Mouse (Mus musculus) hindbrain, embryonic 15.5 days (tissue): ENCODE data around the gene Fam83e. TPM values are rescaled to one million over a fixed set of nuclear protein-coding genes. Genes with fewer than 3 reads are reported as not detected.

Experiments used
- ATAC-seq: fragments of 200-750 bp; cut with Nextera tagmentation; 2 replicates; pipeline ENCODE4 v1.8.0; 2017; ENCODE audit warnings: low read depth, moderate number of reproducible peaks, moderate TSS enrichment; ENCODE audit not compliant: low FRiP score
- H3K27ac ChIP-seq: fragments of 300-500 bp; sonication (generic); replicated peaks from 2 replicates; pipeline ENCODE4 v1.5.1; 2015; ENCODE audit warnings: mild to moderate bottlenecking, inconsistent platforms
- H3K27me3 ChIP-seq: fragments of 300-500 bp; sonication (generic); 2 replicates; pipeline ENCODE4 v1.6.1; 2015; ENCODE audit warnings: control low read depth, inconsistent platforms
- H3K36me3 ChIP-seq: fragments of 300-500 bp; sonication (generic); 2 replicates; pipeline ENCODE4 v1.6.1; 2015; ENCODE audit warnings: control low read depth, inconsistent platforms
- H3K4me1 ChIP-seq: fragments of 300-500 bp; sonication (generic); replicated peaks from 2 replicates; pipeline ENCODE4 v1.6.1; 2015; ENCODE audit warnings: control low read depth, inconsistent platforms
- H3K4me2 ChIP-seq: fragments of 300-500 bp; sonication (generic); 2 replicates; pipeline ENCODE4 v1.6.1; 2015; ENCODE audit warnings: moderate library complexity, mild to moderate bottlenecking, inconsistent platforms
- H3K4me3 ChIP-seq: fragments of 300-500 bp; sonication (generic); 2 replicates; pipeline ENCODE4 v1.5.1; 2015; ENCODE audit warnings: mild to moderate bottlenecking, inconsistent platforms
- H3K9ac ChIP-seq: fragments of 300-500 bp; sonication (generic); 2 replicates; pipeline ENCODE4 v1.6.1; 2015; ENCODE audit warnings: inconsistent platforms
- H3K9me3 ChIP-seq: fragments of 300-500 bp; sonication (generic); 2 replicates; pipeline ENCODE4 v1.6.1; 2016; ENCODE audit warnings: control low read depth, inconsistent platforms
- WGBS: fragments of 180-500 bp; shearing (Covaris S2); methylation state at CpG from one replicate; pipeline ENCODE4 v1.1.7; 2015; 5-methylcytosine and 5-hydroxymethylcytosine counted together
- polyA plus RNA-seq: library from polyadenylated mRNA; unstranded; fragments of >200 nt; fragmentation: Nextera tagmentation; extraction: Ambion mirVana; gene quantifications from 2 replicates; pipeline ENCODE4 v1.2.1, GENCODE M21; 2015

Fam83e gene
- polyA plus RNA-seq, 1 experiment from 2014 or later, result 0.57 TPM

DNA sequence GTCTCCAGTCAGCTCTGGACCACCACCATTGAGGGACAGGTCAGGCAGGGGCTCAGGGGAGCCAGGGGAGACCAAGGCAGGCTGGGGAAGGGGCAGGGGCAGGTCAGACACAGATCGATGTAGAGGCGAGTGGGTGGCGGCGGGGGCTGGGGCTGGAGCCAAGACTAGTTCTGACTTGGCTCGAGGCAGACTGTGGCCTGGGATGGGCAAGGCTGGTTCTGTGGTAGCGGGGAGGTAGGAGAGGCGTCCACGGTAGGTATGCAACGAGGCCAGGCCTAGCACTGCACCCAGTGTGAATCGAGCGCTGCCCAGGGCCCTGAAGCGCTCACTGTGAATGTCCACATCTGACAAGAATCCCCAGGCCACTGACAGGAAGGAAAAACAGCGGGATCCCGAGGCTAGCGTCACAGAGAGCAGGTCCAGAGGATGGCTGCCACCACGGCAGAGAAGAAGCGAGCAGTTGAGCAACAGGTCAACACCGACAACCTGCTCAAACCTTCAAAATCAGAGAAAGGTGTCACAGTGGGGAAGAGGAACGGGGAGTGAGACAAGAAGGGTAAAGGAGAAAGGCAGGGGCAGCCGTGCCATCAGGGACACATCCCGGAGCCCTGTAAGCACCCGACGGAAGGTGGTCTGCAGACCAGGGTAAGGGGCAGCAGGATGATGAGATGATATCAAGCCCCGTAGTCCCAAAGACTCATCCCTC, 9.5 kb upstream of the Fam83e start:
- Histone ChIP-seq H3K4me3 (no peak overlapping the region), H3K27me3 (no peaks in the 10 kb centered on the region), H3K4me2 (no peak overlapping the region), H3K9me3 (no peaks in the 10 kb centered on the region), H3K4me1 (peaks cover 68% of the 10 kb centered on the region), H3K27ac (no peak overlapping the region), H3K36me3 (peaks cover 31% of the 10 kb centered on the region), H3K9ac (no peak overlapping the region)
- WGBS, result 94% methylated on average over 24 of the region's 24 CpGs
- ATAC-seq, result no peak

DNA sequence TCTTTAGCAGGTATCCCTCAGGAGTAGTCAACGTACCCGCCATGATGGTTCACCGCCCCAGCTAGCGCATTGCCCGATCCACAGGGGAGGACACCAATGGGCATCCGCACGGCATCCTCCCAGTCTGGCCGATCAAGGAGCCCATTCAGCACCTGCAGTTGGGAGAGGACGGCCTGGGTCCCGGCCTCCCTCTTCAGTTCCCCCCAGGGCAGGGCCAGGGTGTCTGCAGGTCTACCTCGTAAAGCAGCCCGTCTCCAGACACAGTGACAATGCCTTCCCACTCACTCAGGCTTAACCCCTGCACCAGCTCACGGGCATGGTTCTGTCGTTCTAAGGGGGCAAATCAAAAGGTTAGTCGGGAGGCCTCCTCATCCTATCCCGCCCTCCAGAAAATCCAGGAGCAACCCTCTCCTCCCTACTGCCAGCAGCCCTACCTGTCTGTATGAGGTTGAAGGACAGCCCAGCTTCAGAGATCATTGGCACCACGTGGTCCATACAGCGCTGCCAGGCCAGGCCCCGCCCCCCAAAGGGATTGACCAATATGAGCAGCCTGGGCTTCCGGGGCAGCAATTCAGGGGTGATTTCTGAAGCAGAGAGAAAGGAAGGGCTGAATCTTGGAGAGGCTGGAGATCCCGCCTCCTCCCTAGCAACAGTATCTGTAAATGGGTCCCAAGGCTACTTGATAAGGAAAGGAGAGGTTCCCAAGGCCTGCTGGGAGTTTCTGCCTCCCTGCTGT, 8.8 kb upstream of the Fam83e start:
- H3K9ac ChIP-seq, result no peak overlapping the region
- peaks cover 68% of the 10 kb centered on the region for H3K4me1 ChIP-seq
- no peaks in the 10 kb centered on the region for H3K9me3 ChIP-seq
- WGBS, result 88% methylated on average over 21 of the region's 21 CpGs
- H3K4me2 ChIP-seq, result no peak overlapping the region
- H3K27me3 ChIP-seq, result no peaks in the 10 kb centered on the region
- no peak for ATAC-seq
- H3K36me3 ChIP-seq, result peaks cover 31% of the 10 kb centered on the region
- no peak overlapping the region for H3K4me3 ChIP-seq
- H3K27ac ChIP-seq, result no peak overlapping the region

DNA sequence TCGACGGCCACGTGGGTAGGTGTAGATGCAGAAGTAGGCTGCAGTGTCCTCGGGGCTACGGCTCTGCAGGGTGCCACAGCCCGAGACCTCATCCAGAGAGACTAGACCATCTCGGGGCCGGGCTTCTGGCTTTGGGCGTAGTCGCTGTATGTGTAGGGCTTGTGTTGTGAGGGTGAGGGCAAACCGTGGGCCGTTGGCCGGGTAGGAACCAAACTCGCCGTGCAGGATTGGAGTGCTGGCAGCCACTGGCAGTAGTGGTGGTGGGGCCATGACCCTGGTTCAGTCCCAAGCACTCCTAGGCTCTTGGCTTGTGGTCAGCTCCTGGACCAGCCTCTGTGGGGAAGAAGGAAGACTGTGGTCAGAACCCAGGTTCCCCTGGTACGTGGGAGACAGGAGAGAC, 7.6 kb upstream of the Fam83e start:
- WGBS, result 95% methylated on average over 16 of the region's 16 CpGs
- H3K36me3 ChIP-seq, result peaks cover 31% of the 10 kb centered on the region
- no peaks in the 10 kb centered on the region for H3K27me3 ChIP-seq
- no peaks in the 10 kb centered on the region for H3K9me3 ChIP-seq
- peaks cover 57% of the 10 kb centered on the region for H3K4me1 ChIP-seq
- H3K9ac ChIP-seq, result no peak overlapping the region
- no peak overlapping the region for H3K4me3 ChIP-seq
- H3K4me2 ChIP-seq, result no peak overlapping the region
- no peak overlapping the region for H3K27ac ChIP-seq
- no peak for ATAC-seq

DNA sequence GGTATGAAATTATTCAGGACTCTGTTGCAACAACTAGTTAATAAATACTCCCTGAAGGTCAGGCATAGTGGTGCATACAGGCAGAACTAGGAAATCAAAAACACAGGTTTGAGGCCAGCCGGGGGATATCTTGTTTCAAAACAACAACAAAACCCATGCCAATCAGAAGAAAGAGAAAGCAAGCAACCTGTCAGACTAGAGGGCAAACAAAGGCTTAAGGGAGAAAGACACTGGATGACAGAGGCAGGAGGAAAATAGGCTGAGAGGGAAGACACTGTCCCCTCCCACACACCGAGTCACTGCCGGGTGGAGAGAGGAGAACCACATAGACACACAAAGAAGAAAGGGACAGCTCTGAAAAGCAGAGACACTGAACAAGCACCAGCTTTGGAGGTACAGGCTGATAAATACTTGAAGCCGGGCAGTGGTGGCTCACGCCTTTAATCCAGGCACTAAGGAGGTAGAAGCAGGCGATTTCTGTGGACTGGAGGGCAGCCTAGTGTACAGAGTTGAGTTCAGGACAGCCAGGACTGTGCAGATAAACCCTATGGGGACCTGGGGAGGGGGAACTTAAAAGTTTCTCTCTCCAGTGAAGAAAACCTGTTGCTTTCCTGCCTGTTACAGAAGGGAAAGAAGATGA, 7.0 kb upstream of the Fam83e start:
- H3K9me3 ChIP-seq, result no peaks in the 10 kb centered on the region
- no peak overlapping the region for H3K27ac ChIP-seq
- peak overlapping the region; percentile 69 for H3K9ac ChIP-seq
- peaks cover 31% of the 10 kb centered on the region for H3K36me3 ChIP-seq
- H3K4me2 ChIP-seq, result peak overlapping the region; percentile 81
- peaks cover 56% of the 10 kb centered on the region for H3K4me1 ChIP-seq
- H3K4me3 ChIP-seq, result peak overlapping the region; percentile 58
- no peaks in the 10 kb centered on the region for H3K27me3 ChIP-seq
- ATAC-seq, result no peak
- WGBS, result 85% methylated on average over 6 of the region's 6 CpGs

DNA sequence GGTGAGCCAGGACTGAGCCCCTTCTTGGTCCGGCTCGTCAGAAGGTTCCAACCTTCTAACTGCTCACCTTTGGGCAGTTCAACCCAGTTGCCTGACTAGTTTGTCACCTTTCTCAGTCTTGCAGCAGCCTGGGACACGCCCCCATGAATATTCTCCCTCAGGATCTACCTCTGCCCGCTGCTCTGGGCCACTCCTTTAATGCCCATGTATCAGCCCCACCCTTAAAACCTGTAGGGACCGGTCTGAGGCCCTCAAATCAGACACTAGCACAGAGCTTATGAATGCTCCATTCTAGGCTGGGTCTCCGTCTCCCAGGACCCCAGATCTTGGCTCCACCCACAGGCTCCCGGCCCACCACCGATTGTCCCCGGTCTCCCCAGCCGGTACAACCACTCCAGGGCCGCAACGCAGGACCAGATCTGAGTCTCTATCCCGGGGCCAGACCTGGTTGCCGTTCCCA, 6.4 kb upstream of the Fam83e start:
- Histone ChIP-seq H3K4me3 (peak overlapping the region; percentile 58), H3K27me3 (no peaks in the 10 kb centered on the region), H3K27ac (peak overlapping the region; percentile 66), H3K4me1 (peaks cover 56% of the 10 kb centered on the region), H3K9me3 (no peaks in the 10 kb centered on the region), H3K9ac (peak overlapping the region; percentile 69), H3K36me3 (peaks cover 31% of the 10 kb centered on the region), H3K4me2 (peak overlapping the region; percentile 81)
- ATAC-seq, result peak; percentile 55; the same call in 1 of the 2 replicates
- 11% methylated on average over 14 of the region's 14 CpGs for WGBS

DNA sequence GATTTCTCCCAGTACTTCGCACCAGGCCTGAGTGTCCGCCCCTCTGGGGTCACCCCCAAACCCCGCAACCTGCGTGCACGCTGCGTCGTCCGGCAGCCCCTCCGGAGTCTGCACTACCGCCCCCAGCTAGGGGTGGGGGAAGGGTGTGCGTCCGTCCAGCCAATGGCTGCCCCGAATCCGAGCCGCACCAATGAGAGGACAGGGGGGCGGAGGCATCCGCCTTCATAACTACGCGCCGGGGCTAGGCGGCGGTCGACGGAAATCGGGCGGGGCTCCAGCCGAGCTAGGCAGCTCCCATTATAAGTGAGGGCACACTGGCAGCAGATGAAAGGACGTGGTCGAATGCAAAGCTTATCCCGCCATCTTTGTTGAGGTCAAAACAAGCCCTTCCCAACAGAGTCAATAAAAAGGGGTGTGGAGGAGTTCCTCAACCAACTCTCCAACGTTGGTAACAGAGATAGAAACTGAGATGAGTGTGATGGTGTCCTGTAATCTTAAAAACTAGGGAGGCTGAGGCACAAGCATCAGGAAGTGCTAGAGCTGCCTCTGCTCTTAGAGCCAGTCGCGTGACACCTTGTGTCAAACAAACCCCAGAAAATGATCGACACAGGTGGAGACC, 5.8 kb upstream of the Fam83e start, which contains the start of gene Rpl18:
TSS of gene Rpl18 (plus strand) at position 368 of the 619 bp plus-strand sequence.
- Histone ChIP-seq H3K27me3 (no peaks in the 10 kb centered on the region), H3K4me1 (peaks cover 53% of the 10 kb centered on the region), H3K4me3 (peak within 1 kb of the TSS; percentile 58), H3K27ac (peak within 1 kb of the TSS; percentile 66), H3K9ac (peak within 1 kb of the TSS; percentile 69), H3K4me2 (peak within 1 kb of the TSS; percentile 81), H3K36me3 (peaks cover 33% of the 10 kb centered on the region), H3K9me3 (no peaks in the 10 kb centered on the region)
- WGBS, result 7% methylated on average over 34 of the region's 34 CpGs
- peak; percentile 92 for ATAC-seq

DNA sequence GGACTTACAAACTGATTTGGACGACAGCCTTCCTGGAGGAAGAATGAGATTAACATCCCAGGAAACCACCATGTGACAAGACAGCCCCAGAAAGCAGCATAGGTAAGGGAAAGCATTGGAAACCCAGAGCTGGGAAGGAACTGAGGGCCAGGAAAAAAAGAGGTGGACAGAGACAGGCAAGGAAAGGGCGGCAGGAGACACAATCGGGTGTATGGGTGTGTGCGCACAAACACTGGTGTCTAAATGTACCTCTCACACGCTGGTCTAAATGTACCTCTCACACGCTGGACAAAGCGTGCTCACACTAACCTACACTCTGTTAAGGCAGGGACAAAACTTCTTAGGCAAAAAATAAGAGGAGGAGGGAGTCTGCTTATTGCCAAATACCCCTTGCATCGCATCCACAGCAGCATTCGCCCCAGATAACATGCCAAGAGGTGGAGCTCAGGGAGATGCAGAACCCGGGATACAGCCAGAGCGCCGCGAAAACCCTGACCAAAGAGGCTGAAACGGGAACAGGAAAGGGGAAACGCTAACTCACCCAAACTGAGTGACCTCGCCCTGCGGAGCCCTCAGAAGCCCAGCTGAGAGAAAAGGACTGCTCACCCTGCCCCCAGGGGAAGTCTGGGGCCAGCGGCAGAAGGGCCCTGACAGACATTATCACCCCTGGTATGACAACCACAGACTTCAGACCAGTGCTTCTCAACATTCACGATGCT, 5.1 kb upstream of the Fam83e start:
- peak overlapping the region; percentile 81 for H3K4me2 ChIP-seq
- ATAC-seq, result no peak
- peaks cover 32% of the 10 kb centered on the region for H3K36me3 ChIP-seq
- H3K27ac ChIP-seq, result peak overlapping the region; percentile 58
- 85% methylated on average over 19 of the region's 19 CpGs for WGBS
- H3K27me3 ChIP-seq, result no peaks in the 10 kb centered on the region
- peaks cover 48% of the 10 kb centered on the region for H3K4me1 ChIP-seq
- peak overlapping the region; percentile 8 for H3K9ac ChIP-seq
- peak overlapping the region; percentile 58 for H3K4me3 ChIP-seq
- H3K9me3 ChIP-seq, result no peaks in the 10 kb centered on the region

DNA sequence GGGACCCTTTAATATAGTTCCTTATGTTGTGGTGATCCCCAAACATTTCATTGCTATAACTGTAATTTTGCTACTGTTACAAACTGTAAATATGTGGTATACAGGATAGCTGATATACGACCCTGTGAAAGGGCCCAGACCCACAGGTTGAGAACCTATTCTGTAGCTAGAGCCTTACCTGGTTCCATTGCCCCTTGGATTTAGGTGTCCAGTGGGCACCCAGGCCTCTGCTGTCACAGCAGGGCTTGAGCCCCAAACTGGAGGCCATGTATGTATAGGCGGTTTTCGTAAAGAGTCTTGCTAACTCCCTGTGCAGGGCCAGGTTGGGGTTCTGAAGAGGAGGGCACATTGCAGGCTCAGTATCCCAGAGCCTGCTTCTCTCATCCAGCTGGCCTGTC, 4.6 kb upstream of the Fam83e start:
- 87% methylated on average over 3 of the region's 3 CpGs for WGBS
- ATAC-seq, result no peak
- H3K4me3 ChIP-seq, result peak overlapping the region; percentile 90
- peaks cover 32% of the 10 kb centered on the region for H3K36me3 ChIP-seq
- peak overlapping the region; percentile 81 for H3K4me2 ChIP-seq
- no peaks in the 10 kb centered on the region for H3K9me3 ChIP-seq
- no peaks in the 10 kb centered on the region for H3K27me3 ChIP-seq
- no peak overlapping the region for H3K27ac ChIP-seq
- no peak overlapping the region for H3K9ac ChIP-seq
- peaks cover 48% of the 10 kb centered on the region for H3K4me1 ChIP-seq

DNA sequence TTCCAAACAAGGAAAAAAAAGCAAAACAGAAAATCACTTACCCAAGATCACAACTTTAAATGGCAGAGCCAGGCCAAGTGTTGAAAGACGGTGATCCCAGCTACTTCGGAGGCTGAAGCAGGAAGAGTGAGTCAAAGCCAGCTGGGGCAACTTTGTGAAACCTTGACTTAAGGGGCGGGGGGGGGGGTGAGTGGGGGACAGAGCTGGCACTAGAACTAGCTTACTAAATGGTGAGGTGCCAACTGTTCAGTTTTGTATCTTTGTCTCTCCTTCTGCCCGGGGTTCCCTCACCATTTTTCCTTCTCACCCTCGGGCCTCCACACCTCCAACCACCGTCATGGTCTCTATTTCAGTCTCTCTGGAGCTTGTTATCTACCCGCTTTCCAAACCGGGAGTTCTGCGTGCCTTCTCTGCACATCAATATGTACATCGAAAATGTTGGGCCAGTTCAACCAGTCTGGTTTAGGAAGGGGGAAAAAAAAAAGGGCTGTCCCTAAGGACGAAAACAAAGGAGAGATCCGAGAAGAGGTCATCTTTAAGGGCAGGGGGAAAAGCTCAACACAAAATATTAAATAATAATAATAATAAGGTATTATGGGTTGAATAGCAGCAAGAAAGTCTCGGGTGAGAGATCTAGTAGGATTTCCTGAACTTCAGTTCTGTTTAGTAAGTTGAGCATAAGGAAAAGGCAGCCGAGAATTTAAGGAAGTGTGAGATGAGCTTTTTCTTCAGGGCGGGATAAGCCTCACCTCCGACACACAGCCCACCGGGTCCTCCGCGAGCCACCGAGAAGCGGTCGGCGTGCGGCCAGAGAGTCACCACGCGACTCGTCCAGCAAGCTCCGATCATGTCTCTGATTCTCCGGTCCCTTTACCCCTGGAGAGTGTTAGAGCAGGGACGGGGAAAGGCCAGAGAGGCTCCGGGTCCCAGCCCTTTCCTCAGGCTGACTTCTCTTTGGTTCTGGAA, 3.8 kb upstream of the Fam83e start:
- Histone ChIP-seq H3K27me3 (no peaks in the 10 kb centered on the region), H3K4me3 (peak overlapping the region; percentile 90), H3K36me3 (peaks cover 27% of the 10 kb centered on the region), H3K9me3 (no peaks in the 10 kb centered on the region), H3K9ac (peak overlapping the region; percentile 92), H3K4me2 (peak overlapping the region; percentile 81), H3K27ac (peak overlapping the region; percentile 92), H3K4me1 (peaks cover 48% of the 10 kb centered on the region)
- peak; percentile 19 for ATAC-seq
- WGBS, result 12% methylated on average over 31 of the region's 31 CpGs

DNA sequence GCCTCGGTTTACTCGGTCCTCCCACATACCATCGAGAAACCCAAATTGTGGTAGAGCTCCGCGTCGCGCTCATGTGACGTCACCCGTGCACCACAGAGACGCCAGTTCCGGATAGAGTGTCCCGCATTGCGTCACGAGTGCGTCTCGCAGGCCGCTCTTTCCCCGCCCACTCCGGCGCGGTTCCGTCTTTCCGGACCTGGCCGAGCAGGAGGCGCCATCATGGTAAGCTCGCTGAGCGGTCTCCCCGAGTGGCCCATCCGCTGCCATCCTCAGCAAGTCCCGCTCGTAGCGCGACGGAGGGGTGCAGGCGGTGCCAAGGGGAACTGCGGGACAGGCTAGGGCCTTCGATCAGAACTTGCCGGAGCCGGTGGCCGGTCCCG, 3.1 kb upstream of the Fam83e start, which contains the start of gene Sphk2:
TSS of gene Sphk2 (minus strand) at position 85 of the 380 bp plus-strand sequence.
- Histone ChIP-seq H3K9ac (peak within 1 kb of the TSS; percentile 92), H3K4me1 (peaks cover 48% of the 10 kb centered on the region), H3K4me2 (peak within 1 kb of the TSS; percentile 81), H3K27me3 (no peaks in the 10 kb centered on the region), H3K9me3 (no peaks in the 10 kb centered on the region), H3K27ac (peak within 1 kb of the TSS; percentile 92), H3K4me3 (peak within 1 kb of the TSS; percentile 90), H3K36me3 (peaks cover 20% of the 10 kb centered on the region)
- WGBS, result under 1% methylated on average over 41 of the region's 41 CpGs
- peak; percentile 77 for ATAC-seq
